Mouse (Mus musculus): Measurements from ENCODE around the gene Fktn. TPM values are rescaled to one million over a fixed set of nuclear protein-coding genes. Genes with fewer than 3 reads are reported as not detected.

Fktn gene
- polyA plus RNA-seq, 1 experiment from 2014 or later = 13.6 TPM

GRCm38 (mm10) chr4:53759678-53760077 is 45.9 kb downstream of the Fktn start:
- DNase-seq (ENCODE audit: low spot score) (no peak), ATAC-seq (replicated peaks; ENCODE audit: low FRiP score, low read depth) (no peak)
- no peaks in the 10 kb centered on the region for H3K9me3 ChIP-seq (replicated peaks; ENCODE audit: low read length)
- H3K4me3 ChIP-seq (replicated peaks; ENCODE audit: low read depth, low read length) = no peak overlapping the region
- 100% methylated on average over 3 of the region's 3 CpGs for WGBS
- no peaks in the 10 kb centered on the region for H3K4me1 ChIP-seq (replicated peaks; ENCODE audit: insufficient read depth, low read length)
- no peak overlapping the region for H3K4me2 ChIP-seq (ENCODE audit: low read length)
- TF ChIP-seq CTCF (IDR thresholded peaks at IDR 0.05; ENCODE audit: low read depth) = no peak
- H3K27me3 ChIP-seq (ENCODE audit: insufficient read depth, low read length) = no peaks in the 10 kb centered on the region
- H3K9ac ChIP-seq (ENCODE audit: low read depth, low read length) = no peak overlapping the region
- H3K27ac ChIP-seq = no peak overlapping the region
- peaks cover 18% of the 10 kb centered on the region; the same call in 1 of the 2 replicates for H3K36me3 ChIP-seq (ENCODE audit: insufficient read depth, low read length)

GRCm38 (mm10) chr4:53762501-53762900 is 48.7 kb downstream of the Fktn start:
- Histone ChIP-seq H3K27ac (no peak overlapping the region), H3K4me3 (replicated peaks; ENCODE audit: low read depth, low read length) (no peak overlapping the region), H3K27me3 (ENCODE audit: insufficient read depth, low read length) (no peaks in the 10 kb centered on the region), H3K36me3 (ENCODE audit: insufficient read depth, low read length) (peaks cover 16% of the 10 kb centered on the region; the same call in 1 of the 2 replicates), H3K4me2 (ENCODE audit: low read length) (no peak overlapping the region), H3K4me1 (replicated peaks; ENCODE audit: insufficient read depth, low read length) (no peaks in the 10 kb centered on the region), H3K9me3 (replicated peaks; ENCODE audit: low read length) (no peaks in the 10 kb centered on the region), H3K9ac (ENCODE audit: low read depth, low read length) (no peak overlapping the region)
- ATAC-seq (replicated peaks; ENCODE audit: low FRiP score, low read depth) (no peak), DNase-seq (ENCODE audit: low spot score) (no peak)
- WGBS = 73% methylated on average over 3 of the region's 3 CpGs
- no peak for TF ChIP-seq CTCF (IDR thresholded peaks at IDR 0.05; ENCODE audit: low read depth)

GRCm38 (mm10) chr4:53770958-53771735 is 57.3 kb downstream of the Fktn start:
- no peaks in the 10 kb centered on the region for H3K4me1 ChIP-seq (replicated peaks; ENCODE audit: insufficient read depth, low read length)
- no peaks in the 10 kb centered on the region for H3K36me3 ChIP-seq (ENCODE audit: insufficient read depth, low read length)
- H3K9me3 ChIP-seq (replicated peaks; ENCODE audit: low read length) = no peaks in the 10 kb centered on the region
- H3K4me2 ChIP-seq (ENCODE audit: low read length) = no peak overlapping the region
- TF ChIP-seq CTCF (IDR thresholded peaks at IDR 0.05; ENCODE audit: low read depth) = no peak
- ATAC-seq (replicated peaks; ENCODE audit: low FRiP score, low read depth) = no peak
- H3K4me3 ChIP-seq (replicated peaks; ENCODE audit: low read depth, low read length) = no peak overlapping the region
- H3K27ac ChIP-seq = no peak overlapping the region
- H3K9ac ChIP-seq (ENCODE audit: low read depth, low read length) = no peak overlapping the region
- WGBS = 47% methylated on average over 6 of the region's 6 CpGs
- H3K27me3 ChIP-seq (ENCODE audit: insufficient read depth, low read length) = no peaks in the 10 kb centered on the region
- DNase-seq (ENCODE audit: low spot score) = no peak

GRCm38 (mm10) chr4:53772004-53772403 is 58.2 kb downstream of the Fktn start:
- H3K9ac ChIP-seq (ENCODE audit: low read depth, low read length) = no peak overlapping the region
- H3K36me3 ChIP-seq (ENCODE audit: insufficient read depth, low read length) = no peaks in the 10 kb centered on the region
- WGBS = 76% methylated on average over 5 of the region's 5 CpGs
- no peaks in the 10 kb centered on the region for H3K27me3 ChIP-seq (ENCODE audit: insufficient read depth, low read length)
- no peak for ATAC-seq (replicated peaks; ENCODE audit: low FRiP score, low read depth)
- no peak for TF ChIP-seq CTCF (IDR thresholded peaks at IDR 0.05; ENCODE audit: low read depth)
- DNase-seq (ENCODE audit: low spot score) = no peak
- no peaks in the 10 kb centered on the region for H3K4me1 ChIP-seq (replicated peaks; ENCODE audit: insufficient read depth, low read length)
- no peak overlapping the region for H3K4me2 ChIP-seq (ENCODE audit: low read length)
- no peaks in the 10 kb centered on the region for H3K9me3 ChIP-seq (replicated peaks; ENCODE audit: low read length)
- no peak overlapping the region for H3K4me3 ChIP-seq (replicated peaks; ENCODE audit: low read depth, low read length)
- no peak overlapping the region for H3K27ac ChIP-seq

GRCm38 (mm10) chr4:53773911-53774310 is 60.1 kb downstream of the Fktn start:
- no peak for ATAC-seq (replicated peaks; ENCODE audit: low FRiP score, low read depth)
- H3K27me3 ChIP-seq (ENCODE audit: insufficient read depth, low read length) = no peaks in the 10 kb centered on the region
- H3K4me2 ChIP-seq (ENCODE audit: low read length) = no peak overlapping the region
- H3K36me3 ChIP-seq (ENCODE audit: insufficient read depth, low read length) = no peaks in the 10 kb centered on the region
- no peak overlapping the region for H3K9ac ChIP-seq (ENCODE audit: low read depth, low read length)
- TF ChIP-seq CTCF (IDR thresholded peaks at IDR 0.05; ENCODE audit: low read depth) = no peak
- WGBS = 59% methylated on average over 6 of the region's 6 CpGs
- H3K27ac ChIP-seq = no peak overlapping the region
- no peaks in the 10 kb centered on the region for H3K4me1 ChIP-seq (replicated peaks; ENCODE audit: insufficient read depth, low read length)
- no peaks in the 10 kb centered on the region for H3K9me3 ChIP-seq (replicated peaks; ENCODE audit: low read length)
- H3K4me3 ChIP-seq (replicated peaks; ENCODE audit: low read depth, low read length) = no peak overlapping the region
- no peak for DNase-seq (ENCODE audit: low spot score)

- Histone ChIP-seq H3K27me3 (ENCODE audit: insufficient read depth, low read length) (no peaks in the 10 kb centered on the region), H3K4me3 (replicated peaks; ENCODE audit: low read depth, low read length) (no peak overlapping the region), H3K4me1 (replicated peaks; ENCODE audit: insufficient read depth, low read length) (no peaks in the 10 kb centered on the region), H3K9ac (ENCODE audit: low read depth, low read length) (no peak overlapping the region), H3K4me2 (ENCODE audit: low read length) (no peak overlapping the region), H3K36me3 (ENCODE audit: insufficient read depth, low read length) (no peaks in the 10 kb centered on the region), H3K9me3 (replicated peaks; ENCODE audit: low read length) (no peaks in the 10 kb centered on the region), H3K27ac (no peak overlapping the region)
- WGBS = 72% methylated on average over 4 of the region's 4 CpGs
- TF ChIP-seq CTCF (IDR thresholded peaks at IDR 0.05; ENCODE audit: low read depth) = no peak
- ATAC-seq (replicated peaks; ENCODE audit: low FRiP score, low read depth) = no peak
- no peak for DNase-seq (ENCODE audit: low spot score)
These were observed 67.6 kb downstream of the Fktn start for GRCm38 (mm10) chr4:53781396-53781795.
